Mouse (Mus musculus): ENCODE measurements around the gene Il27ra. TPM values are rescaled to one million over a fixed set of nuclear protein-coding genes. Genes with fewer than 3 reads are reported as not detected.
"Not testable (repeated sequence)": the region's sequence is repeated elsewhere in the genome, so short reads cannot be mapped to it uniquely, and the experiment has no call there.

The Il27ra gene
- total RNA-seq, 1 experiment from 2014 or later, result 5.5 TPM

DNA sequence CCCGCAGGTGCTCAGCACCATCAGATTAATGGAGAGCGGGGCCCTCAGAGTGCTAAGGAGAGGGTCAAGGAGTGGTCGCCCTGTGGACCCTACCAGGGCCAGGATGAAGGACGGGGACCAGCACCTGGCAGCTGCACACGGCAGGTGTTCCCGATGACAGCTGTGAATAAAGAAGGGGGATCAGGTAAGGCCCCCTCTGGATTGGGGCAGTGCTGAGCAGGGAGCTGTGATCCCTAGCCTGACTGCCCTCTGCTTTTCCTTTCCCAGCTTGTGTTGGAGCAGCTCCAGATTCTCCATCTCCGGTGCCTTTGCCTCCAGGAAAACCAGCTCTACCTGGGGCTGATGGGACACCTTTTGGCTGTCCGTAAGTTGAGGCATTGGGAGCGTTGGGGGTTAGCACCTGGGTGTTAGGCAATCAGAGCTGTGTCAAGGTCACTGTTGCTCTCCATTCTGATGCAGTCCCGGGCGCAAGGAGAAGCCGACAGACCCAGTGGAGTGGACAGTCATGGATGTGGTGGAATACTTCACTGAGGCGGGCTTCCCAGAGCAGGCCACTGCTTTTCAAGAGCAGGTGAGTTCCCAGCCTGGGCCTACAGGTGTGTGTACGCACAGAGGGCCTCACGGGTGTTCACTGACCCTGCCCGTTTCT is 43.2 kb downstream of the Il27ra start:
- ATAC-seq (replicated peaks; ENCODE audit: low read depth, poor library complexity, severe bottlenecking), result no peak

DNA sequence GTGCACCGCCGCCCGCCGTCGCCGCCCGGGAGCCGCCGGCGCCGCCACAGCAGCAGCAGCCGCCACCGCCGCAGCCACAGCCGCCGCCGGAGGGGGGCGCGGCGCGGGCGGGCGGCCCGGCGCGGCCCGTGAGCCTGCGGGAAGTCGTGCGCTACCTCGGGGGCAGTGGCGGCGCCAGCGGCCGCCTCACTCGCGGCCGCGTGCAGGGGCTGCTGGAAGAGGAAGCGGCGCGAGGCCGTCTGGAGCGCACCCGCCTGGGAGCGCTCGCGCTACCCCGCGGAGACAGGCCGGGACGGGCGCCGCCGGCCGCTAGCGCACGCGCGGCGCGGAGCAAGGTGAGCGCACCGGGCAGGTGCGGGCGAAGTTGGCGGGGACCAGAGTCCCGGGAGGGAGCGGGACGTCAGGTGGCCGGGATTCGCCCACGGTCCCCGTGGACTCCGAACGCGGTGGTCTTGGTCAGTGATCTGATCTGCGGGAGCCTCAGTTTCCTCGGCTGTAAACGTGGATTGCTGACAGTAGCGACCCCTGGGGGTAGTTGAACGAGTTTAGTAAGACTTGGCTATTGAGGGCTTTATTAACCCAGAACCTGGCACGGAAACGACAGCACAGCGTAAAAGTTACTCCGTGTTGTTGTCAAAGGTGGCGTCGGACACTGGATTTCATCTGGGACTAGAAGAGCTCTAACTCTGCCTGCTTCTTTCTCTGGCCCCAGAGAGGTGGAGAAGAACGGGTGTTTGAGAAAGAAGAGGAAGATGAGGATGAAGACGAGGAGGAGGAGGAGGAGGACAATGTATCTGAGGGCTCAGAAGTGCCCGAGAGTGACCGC is 43.9 kb downstream of the Il27ra start:
- ATAC-seq (replicated peaks; ENCODE audit: low read depth, poor library complexity, severe bottlenecking), result 0 out of 2 replicates have a peak, but pooled peaks have one; percentile 36

DNA sequence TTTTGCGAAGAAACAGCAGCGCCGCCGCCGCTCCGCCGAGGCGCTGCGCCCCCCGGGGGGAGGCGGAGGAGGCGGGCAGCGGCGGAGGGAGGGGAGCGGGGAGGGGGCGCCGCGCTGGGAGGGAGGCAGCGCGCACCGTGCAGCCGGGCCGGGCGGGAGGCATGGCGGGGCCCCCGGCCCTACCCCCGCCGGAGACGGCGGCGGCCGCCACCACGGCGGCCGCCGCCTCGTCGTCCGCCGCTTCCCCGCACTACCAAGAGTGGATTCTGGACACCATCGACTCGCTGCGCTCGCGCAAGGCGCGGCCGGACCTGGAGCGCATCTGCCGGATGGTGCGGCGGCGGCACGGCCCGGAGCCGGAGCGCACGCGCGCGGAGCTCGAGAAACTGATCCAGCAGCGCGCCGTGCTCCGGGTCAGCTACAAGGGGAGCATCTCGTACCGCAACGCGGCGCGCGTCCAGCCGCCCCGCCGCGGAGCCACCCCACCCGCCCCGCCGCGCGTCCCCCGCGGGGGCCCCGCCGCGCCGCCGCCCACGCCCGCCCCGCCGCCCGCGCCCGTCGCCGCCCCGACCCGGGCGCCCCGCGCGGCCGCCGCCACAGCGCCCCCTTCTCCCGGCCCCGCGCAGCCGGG is 44.8 kb downstream of the Il27ra start, which contains the start of gene Samd1:
Gene Samd1 (plus strand): TSS at position 162 of the 631 bp plus-strand sequence.
- ATAC-seq (replicated peaks; ENCODE audit: low read depth, poor library complexity, severe bottlenecking), result no peak

DNA sequence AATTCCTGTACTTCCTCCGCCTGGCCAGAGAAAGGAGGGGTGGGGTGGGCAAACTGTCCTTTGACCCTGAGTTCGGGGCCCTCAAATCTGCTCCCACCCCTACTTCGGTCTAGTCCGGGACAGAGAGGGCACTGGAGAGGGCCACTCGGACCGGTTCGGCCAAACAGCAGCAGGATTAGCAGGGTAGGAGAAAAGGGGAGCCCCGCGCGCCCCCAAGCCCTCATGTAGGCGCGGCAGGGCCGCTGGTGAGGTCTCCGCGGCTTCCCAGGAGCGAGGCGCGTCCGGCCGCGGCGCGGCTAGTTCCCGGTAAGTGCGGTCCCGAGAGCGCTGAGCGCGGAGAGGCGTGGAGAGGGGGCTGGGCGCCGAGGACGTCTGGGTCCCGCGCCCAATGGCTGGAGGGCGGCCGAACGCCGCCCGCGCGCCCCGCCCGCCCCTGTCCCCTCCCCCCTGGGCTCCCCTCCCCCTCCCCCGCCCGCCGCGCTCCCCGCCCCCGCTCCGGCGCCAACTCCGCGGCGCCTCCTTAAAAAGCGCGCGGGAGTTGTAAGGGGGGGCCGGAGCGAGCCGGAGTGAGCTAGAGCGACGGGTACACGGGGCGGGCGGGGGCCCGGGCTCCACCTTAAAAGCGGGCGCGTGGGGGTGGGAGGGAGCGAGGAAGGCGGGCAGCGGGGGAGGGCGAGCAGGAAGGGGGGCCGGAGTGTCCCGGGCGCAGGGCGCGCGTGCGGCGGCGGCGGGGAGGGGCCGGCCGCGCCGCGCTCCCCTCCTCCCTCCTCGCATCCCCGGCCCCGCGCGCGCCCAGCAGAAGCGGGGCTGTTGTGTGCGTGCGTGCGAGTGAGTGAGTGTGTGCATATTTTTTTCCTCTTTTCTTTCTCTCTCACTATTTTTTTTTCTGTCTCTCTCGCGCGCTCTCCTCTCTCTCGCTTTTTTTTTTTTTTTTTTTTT is 45.6 kb downstream of the Il27ra start:
- ATAC-seq (replicated peaks; ENCODE audit: low read depth, poor library complexity, severe bottlenecking), result peak; percentile 63

DNA sequence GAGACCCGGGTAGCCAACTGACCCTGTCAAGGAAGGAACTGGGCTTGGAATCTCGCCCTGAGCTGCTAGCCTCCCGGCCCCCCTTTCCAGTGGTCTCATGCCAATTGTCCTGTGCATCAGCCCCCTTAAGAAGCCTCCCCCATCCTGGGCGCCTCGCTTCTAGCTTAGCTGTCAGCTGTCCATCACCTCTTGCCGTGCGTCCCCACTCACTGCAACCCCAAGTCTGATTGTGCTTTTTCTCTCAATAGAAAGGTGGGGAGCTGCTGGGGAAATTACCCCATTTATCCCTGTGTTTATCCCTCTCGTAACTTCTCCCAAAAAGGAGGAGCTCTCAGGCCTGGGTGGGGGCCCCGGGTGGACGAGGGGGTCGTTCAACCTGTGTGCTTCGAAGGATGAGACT is 46.4 kb downstream of the Il27ra start:
- no peak for ATAC-seq (replicated peaks; ENCODE audit: low read depth, poor library complexity, severe bottlenecking)

DNA sequence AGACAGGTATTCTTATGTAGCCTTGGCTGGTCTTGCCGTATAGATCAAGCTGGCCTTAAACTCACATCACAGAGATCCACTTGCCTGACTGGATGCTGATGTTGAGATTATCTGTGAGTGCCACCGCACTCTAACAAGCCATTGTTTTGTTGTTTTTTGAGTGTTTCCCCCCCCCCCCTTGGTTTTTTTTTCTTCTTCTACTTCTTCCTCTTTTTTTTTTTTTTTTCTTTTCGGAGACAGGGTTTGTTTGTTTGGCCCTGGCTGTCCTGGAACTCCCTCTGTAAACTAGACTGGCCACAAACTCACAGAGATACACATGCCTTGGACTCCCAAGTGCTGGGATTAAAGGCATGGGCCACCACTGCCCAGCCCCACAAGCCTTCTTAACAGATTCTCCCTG is 48.4 kb downstream of the Il27ra start:
- no peak for ATAC-seq (replicated peaks; ENCODE audit: low read depth, poor library complexity, severe bottlenecking)

DNA sequence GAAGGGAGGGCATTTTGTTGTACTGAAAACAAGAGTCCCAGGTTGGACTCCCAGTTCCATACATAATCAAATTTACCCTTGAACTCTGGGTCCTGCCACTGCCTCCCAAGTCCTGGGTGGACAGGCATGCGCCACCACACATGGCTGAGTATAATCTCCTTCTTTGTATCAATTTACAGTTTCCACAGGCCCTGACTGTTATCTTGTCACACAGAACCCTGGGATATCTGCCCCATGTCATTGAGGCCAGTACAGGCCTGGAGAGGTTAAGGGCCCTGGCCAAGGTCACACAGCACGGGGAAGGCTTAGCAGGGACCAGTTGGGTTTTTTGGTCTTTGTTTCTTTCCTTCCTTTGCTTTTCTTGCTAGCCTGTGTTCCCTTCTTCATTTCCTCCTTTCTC is 49.9 kb downstream of the Il27ra start:
- ATAC-seq (replicated peaks; ENCODE audit: low read depth, poor library complexity, severe bottlenecking), result no peak

DNA sequence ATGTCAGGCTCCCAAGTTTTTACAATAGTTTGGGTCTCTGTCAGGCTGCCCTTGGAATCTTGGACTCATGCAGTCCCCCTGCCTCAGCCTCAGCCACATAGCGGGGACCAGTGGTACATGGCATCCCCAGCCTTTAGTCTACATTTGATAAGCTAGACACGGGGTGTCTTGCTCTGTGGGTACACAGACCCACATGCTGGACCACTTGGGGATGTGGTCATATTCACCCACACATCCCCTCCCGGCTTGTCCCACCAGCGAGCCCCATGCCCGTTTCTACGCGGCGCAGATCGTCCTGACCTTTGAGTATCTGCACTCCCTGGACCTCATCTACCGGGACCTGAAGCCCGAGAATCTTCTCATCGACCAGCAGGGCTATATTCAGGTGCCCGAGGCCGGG is 52.2 kb downstream of the Il27ra start:
- ATAC-seq (replicated peaks; ENCODE audit: low read depth, poor library complexity, severe bottlenecking), result no peak

DNA sequence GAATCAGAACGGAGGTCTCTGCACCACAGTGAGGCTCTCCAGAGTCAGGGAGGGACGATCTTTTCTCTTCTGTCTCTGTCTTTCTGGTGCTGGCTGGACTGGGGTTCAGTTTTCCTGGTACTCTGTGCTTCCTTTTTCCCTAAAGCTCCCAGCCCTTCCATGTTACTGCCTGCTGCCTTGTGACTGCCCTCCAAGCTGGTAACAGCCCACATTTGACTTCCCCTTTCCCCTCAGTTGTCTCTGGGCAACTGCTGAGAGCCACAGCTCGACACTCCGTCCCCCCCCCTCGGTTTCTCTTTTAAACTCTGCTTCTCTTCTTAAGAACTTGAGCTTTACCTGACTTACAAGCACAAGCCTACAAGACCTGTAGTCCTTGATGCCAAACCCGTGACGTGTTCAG is 53.1 kb downstream of the Il27ra start:
- peak; percentile 88 for ATAC-seq (replicated peaks; ENCODE audit: low read depth, poor library complexity, severe bottlenecking)

DNA sequence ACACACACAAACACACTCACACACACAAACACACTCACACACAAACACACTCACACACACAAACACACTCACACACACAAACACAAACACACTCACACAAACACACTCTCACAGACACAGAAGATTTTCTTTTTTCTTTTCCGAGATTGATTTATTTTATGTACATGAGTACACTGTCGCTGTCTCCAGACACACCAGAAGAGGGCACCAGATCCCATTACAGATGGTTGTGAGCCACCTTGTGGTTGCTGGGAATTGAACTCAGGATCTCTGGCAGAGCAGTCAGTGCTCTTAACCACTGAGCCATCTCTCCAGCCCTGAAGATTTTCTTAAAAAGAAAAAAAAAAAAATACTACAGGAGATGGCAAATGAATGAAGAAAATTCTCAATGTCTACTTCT is 59.2 kb downstream of the Il27ra start:
- ATAC-seq (replicated peaks; ENCODE audit: low read depth, poor library complexity, severe bottlenecking), result not testable (repeated sequence)

DNA sequence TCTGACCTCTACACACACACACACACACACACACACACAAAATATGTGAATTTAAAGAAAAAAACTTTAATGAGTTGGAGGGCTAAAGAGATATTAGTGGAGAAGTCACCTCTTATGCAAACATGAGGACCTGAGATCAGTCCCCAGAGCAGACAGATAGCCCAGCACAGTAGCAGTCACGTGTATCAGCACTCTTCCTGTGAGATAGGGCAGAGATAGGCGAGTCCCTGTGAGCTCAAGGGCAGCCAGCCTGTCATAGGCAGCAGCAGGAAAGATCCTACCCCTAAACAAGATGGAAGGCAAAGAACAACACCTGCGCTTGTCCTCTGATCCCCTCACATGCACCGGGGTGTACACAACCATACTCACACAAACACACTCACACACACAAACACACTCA is 59.9 kb downstream of the Il27ra start:
- ATAC-seq (replicated peaks; ENCODE audit: low read depth, poor library complexity, severe bottlenecking), result no peak

DNA sequence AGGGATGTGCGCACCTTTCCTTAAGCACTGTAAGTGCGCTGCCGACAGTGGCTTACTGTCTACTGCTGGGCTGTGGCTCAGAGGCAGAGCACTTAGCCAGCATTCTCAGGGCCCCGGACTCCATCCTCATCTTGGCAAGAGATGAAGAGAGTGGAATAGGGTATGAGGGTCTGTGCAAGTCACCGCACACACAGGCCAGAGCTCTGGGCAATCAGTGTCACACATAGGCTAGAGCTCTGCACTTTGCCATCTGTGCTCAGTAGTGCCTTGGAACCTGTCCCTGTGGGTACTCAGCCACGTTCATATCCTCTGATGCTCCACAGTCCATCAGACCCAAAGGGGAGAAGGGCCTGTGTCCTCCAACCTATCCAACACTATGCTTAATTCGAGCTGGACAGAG is 60.9 kb downstream of the Il27ra start:
- ATAC-seq (replicated peaks; ENCODE audit: low read depth, poor library complexity, severe bottlenecking), result no peak

DNA sequence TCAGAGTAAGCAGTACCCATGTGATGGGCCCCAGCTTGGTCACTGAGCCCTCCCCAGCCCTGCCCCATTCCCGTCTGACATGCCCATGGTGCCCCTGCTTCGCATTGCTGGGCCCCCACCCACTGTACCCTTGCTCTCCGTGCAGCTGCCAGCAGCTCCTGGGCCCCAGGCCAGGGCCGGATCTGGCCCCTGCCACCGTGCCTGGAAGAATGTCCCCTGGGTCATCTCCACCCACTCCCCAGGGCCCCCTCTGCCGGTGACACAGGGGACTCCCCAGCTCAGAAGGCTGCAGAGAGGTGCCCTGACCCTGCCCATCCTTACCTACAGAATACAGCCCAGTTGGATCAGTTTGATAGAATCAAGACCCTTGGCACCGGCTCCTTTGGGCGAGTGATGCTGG is 61.5 kb downstream of the Il27ra start:
- ATAC-seq (replicated peaks; ENCODE audit: low read depth, poor library complexity, severe bottlenecking), result no peak

Other genes starting within 250 kb of the Il27ra start
- 4.0 and 6.1 TPM in 2 replicates for gene Adgrl1, start 142.5 kb downstream of the Il27ra start, total RNA-seq (2017)
- gene Gm10644, start 87.4 kb downstream of the Il27ra start, total RNA-seq (2017), result 0.05 TPM in 1 of 2 replicates, not detected in the other
- gene Asf1b, start 87.1 kb downstream of the Il27ra start, total RNA-seq (2017), result 20.7 and 33.8 TPM in 2 replicates
- gene Prkaca, start 69.6 kb downstream of the Il27ra start, total RNA-seq (2017), result 26.6 and 28.1 TPM in 2 replicates
- gene Samd1, start 44.9 kb downstream of the Il27ra start, total RNA-seq (2017), result 42.2 and 48.2 TPM in 2 replicates
- 1.4 TPM in 1 of 2 replicates, not detected in the other for gene 1700067K01Rik, start 41.1 kb downstream of the Il27ra start, total RNA-seq (2017)
- not detected in 2 replicates for gene 2210011C24Rik, start 30.4 kb downstream of the Il27ra start, total RNA-seq (2017)
- not detected in 2 replicates for gene Palm3, start 21.1 kb downstream of the Il27ra start, total RNA-seq (2017)
- not detected in 2 replicates for gene Rln3, start 2.4 kb upstream of the Il27ra start, total RNA-seq (2017)
- gene Gm10643, start 22.5 kb upstream of the Il27ra start, total RNA-seq (2017), result 2.9 and 4.8 TPM in 2 replicates
- 3.1 and 5.3 TPM in 2 replicates for gene Rfx1, start 24.2 kb upstream of the Il27ra start, total RNA-seq (2017)
- 10.2 and 18.9 TPM in 2 replicates for gene Dcaf15, start 62.2 kb upstream of the Il27ra start, total RNA-seq (2017)
- gene Podnl1, start 83.4 kb upstream of the Il27ra start, total RNA-seq (2017), result not detected in 2 replicates
- gene Cc2d1a, start 105.3 kb upstream of the Il27ra start, total RNA-seq (2017), result 3.9 and 6.2 TPM in 2 replicates
- gene 4930432K21Rik, start 105.4 kb upstream of the Il27ra start, total RNA-seq (2017), result 1.3 and 1.7 TPM in 2 replicates
- not detected in 2 replicates for gene Nanos3, start 142.6 kb upstream of the Il27ra start, total RNA-seq (2017)
- 6.9 and 8.2 TPM in 2 replicates for gene Zswim4, start 194.5 kb upstream of the Il27ra start, total RNA-seq (2017)
- gene D8Ertd738e, start 207.1 kb upstream of the Il27ra start, total RNA-seq (2017), result 55.9 and 70.9 TPM in 2 replicates
- gene Mri1, start 214.7 kb upstream of the Il27ra start, total RNA-seq (2017), result 11.9 and 18.7 TPM in 2 replicates
- 9.1 and 9.8 TPM in 2 replicates for gene Ccdc130, start 227.8 kb upstream of the Il27ra start, total RNA-seq (2017)